Mouse (Mus musculus): ENCODE data around the gene D130043K22Rik.

D130043K22Rik gene

GRCm38 (mm10) chr13:24893880-24894279 lies 48.9 kb downstream of the D130043K22Rik start:
- no peak for DNase-seq (ENCODE audit: low spot score)

- DNase-seq (ENCODE audit: low spot score) = no peak
Observed at GRCm38 (mm10) chr13:24901916-24902315, 57.0 kb downstream of the D130043K22Rik start.

- DNase-seq (ENCODE audit: low spot score) = no peak
Observed at GRCm38 (mm10) chr13:24903412-24903811, 58.5 kb downstream of the D130043K22Rik start.

GRCm38 (mm10) chr13:24905422-24905821 lies 60.5 kb downstream of the D130043K22Rik start:
- DNase-seq (ENCODE audit: low spot score) = no peak

GRCm38 (mm10) chr13:24906831-24907570 lies 62.1 kb downstream of the D130043K22Rik start:
- no peak for DNase-seq (ENCODE audit: low spot score)

- DNase-seq (ENCODE audit: low spot score) = no peak
Observed at GRCm38 (mm10) chr13:24909112-24909511, 64.2 kb downstream of the D130043K22Rik start.

GRCm38 (mm10) chr13:24913576-24913975 lies 68.6 kb downstream of the D130043K22Rik start:
- no peak for DNase-seq (ENCODE audit: low spot score)

- DNase-seq (ENCODE audit: low spot score) = no peak
Observed at GRCm38 (mm10) chr13:24914915-24915314, 70.0 kb downstream of the D130043K22Rik start.

- no peak for DNase-seq (ENCODE audit: low spot score)
Observed at GRCm38 (mm10) chr13:24915831-24916230, 70.9 kb downstream of the D130043K22Rik start.

GRCm38 (mm10) chr13:24920333-24920977 lies 75.5 kb downstream of the D130043K22Rik start:
- DNase-seq (ENCODE audit: low spot score) = no peak

GRCm38 (mm10) chr13:24921281-24921680 lies 76.3 kb downstream of the D130043K22Rik start:
- DNase-seq (ENCODE audit: low spot score) = no peak

- no peak for DNase-seq (ENCODE audit: low spot score)
Observed at GRCm38 (mm10) chr13:24923991-24924390, 79.1 kb downstream of the D130043K22Rik start.

GRCm38 (mm10) chr13:24930591-24930990 lies 85.7 kb downstream of the D130043K22Rik start:
- no peak for DNase-seq (ENCODE audit: low spot score)

GRCm38 (mm10) chr13:24933199-24933598 lies 88.3 kb downstream of the D130043K22Rik start:
- DNase-seq (ENCODE audit: low spot score) = no peak

GRCm38 (mm10) chr13:24936772-24937107 lies 91.8 kb downstream of the D130043K22Rik start:
- DNase-seq (ENCODE audit: low spot score) = no peak

- peak; percentile 76 for DNase-seq (ENCODE audit: low spot score)
Observed at GRCm38 (mm10) chr13:24937108-24937838, 92.3 kb downstream of the D130043K22Rik start, which contains the start of gene Aldh5a1. TSS of gene Aldh5a1 (minus strand) at chr13:24937661.

GRCm38 (mm10) chr13:24937839-24938166 lies 92.9 kb downstream of the D130043K22Rik start:
- DNase-seq (ENCODE audit: low spot score) = no peak

- peak; percentile 84 for DNase-seq (ENCODE audit: low spot score)
Observed at GRCm38 (mm10) chr13:24938683-24939082, 93.7 kb downstream of the D130043K22Rik start.

GRCm38 (mm10) chr13:24939472-24939871 lies 94.5 kb downstream of the D130043K22Rik start:
- no peak for DNase-seq (ENCODE audit: low spot score)

GRCm38 (mm10) chr13:24942512-24943282 lies 97.8 kb downstream of the D130043K22Rik start, which contains the start of gene Gpld1:
TSS of gene Gpld1 (plus strand) at chr13:24943152.
- peak; percentile 46 for DNase-seq (ENCODE audit: low spot score)

GRCm38 (mm10) chr13:24943303-24943702 lies 98.4 kb downstream of the D130043K22Rik start:
- no peak for DNase-seq (ENCODE audit: low spot score)

- DNase-seq (ENCODE audit: low spot score) = peak; percentile 23
Observed at GRCm38 (mm10) chr13:24945567-24945966, 100.6 kb downstream of the D130043K22Rik start.

Data from layer of hippocampus, adult 11-12 months (tissue).